Comparison of ENCODE assay signal across 10 mouse cellular contexts in the genomic region with DNA sequence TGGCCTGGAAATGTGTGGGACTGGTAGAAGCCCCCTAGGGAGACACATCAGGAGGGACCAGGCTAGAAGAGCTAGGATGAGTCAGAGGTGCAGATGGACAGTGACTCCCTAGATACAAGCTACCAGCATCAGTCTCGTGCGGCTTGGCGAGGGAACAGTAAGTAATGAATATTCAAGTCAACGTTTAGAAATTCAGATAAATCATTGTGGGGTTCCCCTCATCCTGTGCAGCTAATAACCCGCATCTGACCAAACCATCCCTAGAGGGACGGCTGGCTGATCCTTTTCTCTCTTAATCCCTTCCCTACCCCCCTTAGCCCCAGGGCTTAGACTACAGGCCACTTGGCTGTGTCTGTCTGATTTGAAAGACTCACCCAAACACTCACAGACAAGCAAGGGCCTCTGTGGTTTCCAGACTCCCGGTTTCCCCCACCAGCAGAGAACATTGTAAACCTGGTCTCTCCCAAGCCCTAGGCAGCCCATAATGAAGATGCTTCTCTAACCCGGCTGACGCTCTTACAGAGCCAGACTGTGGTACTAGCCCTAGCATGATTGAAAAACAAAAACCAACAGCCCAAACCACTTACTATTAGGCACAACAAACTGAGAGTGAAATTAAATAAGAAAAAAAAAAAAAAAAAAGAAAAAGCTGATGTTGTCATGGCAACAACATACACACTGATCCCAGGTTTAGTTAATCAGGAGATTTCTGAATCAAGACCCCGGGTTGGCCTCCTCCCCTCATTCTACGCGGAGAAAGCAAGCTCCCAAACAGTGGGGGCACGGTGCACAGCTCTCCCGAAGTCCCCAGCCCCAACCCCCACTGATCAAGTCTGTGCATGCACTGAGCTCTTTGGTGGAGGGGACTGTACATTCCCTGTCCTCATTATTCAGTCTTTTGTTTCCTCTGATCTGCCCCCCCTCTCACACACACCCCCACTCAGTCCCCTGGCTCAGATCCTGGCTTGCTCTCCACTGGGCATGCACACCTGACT. TPM values are rescaled to one million over a fixed set of nuclear protein-coding genes. Genes with fewer than 3 reads are reported as not detected.
A peak's percentile ranks its signal among the peaks of the same experiment; 100 is the strongest.
DNase-seq lines count a peak whose midpoint lies in the region; ATAC-seq and TF ChIP-seq lines count a peak whose summit lies in the region.
"Had no signal": no experiment of that assay in that cellular context is flagged by ENCODE, and none has a peak within 500 bp of the region (broad histone marks: within the 10 kb centered on the region; RNA-seq: fewer than 3 reads in every experiment).

No protein-coding gene starts in this region.

- H3K4me3 ChIP-seq in cerebellum, adult 2 months (replicated peaks; ENCODE audit: insufficient read depth, low read depth, low read length): no peak overlapping the region
- H3K4me3 ChIP-seq in hindbrain, embryonic 10.5 days: no peak overlapping the region
- no peak overlapping the region for H3K4me3 ChIP-seq in midbrain, embryonic 15.5 days
- H3K4me3 ChIP-seq: liver, embryonic 13.5 days had no signal

- peak; percentile 51 to 77 for DNase-seq in cerebellum, adult 2 months
- no peak for DNase-seq in cerebellum, adult 11-12 months
- DNase-seq in brain, embryonic 14.5 days (ENCODE audit: low read depth): peak; percentile 90
- no peak for DNase-seq in hindbrain, embryonic 10.5 days (ENCODE audit: low spot score)
- DNase-seq in gastrocnemius, postnatal 25 days: no peak
- no peak for DNase-seq in layer of hippocampus, postnatal 14 days (ENCODE audit: low spot score in 2 of 2)
- no peak for DNase-seq in left cerebral cortex, postnatal 10 days (ENCODE audit: extremely low spot score in 1 of 2, low spot score in 2 of 2)
- DNase-seq: liver, embryonic 13.5 days had no signal

- intact Hi-C loops in left cerebral cortex, postnatal 10 days (cut with DNase I): no loop called here

- no peak overlapping the region for H3K4me2 ChIP-seq in midbrain, embryonic 15.5 days
- H3K4me2 ChIP-seq: liver, embryonic 13.5 days had no signal

- no peaks in the 10 kb centered on the region for H3K27me3 ChIP-seq in cerebellum, adult 2 months (ENCODE audit: control insufficient read depth, insufficient read depth, low read length)
- no peaks in the 10 kb centered on the region for H3K27me3 ChIP-seq in hindbrain, embryonic 10.5 days (ENCODE audit: insufficient read depth, poor library complexity, severe bottlenecking)
- no peaks in the 10 kb centered on the region for H3K27me3 ChIP-seq in midbrain, embryonic 15.5 days (replicated peaks)
- H3K27me3 ChIP-seq: liver, embryonic 13.5 days had no signal

- H3K9ac ChIP-seq in midbrain, embryonic 15.5 days: peak overlapping the region; percentile 12; the same call in 1 of the 2 replicates
- H3K9ac ChIP-seq: liver, embryonic 13.5 days had no signal

- H3K36me3 ChIP-seq in hindbrain, embryonic 10.5 days: no peaks in the 10 kb centered on the region
- H3K36me3 ChIP-seq in midbrain, embryonic 15.5 days (replicated peaks): no peaks in the 10 kb centered on the region
- H3K36me3 ChIP-seq: liver, embryonic 13.5 days had no signal

- TF ChIP-seq CTCF in cerebellum, adult 2 months (IDR thresholded peaks at IDR 0.05; ENCODE audit: borderline replicate concordance, insufficient read depth, low read depth, low read length): no peak
- no peak for TF ChIP-seq CTCF in brain, embryonic 14.5 days (IDR thresholded peaks at IDR 0.05; ENCODE audit: borderline replicate concordance, extremely low read depth, insufficient read depth, insufficient read length)

- 20% methylated on average over 14 of the region's 14 CpGs for WGBS in cerebellum, adult 2 months
- 46% methylated on average over 14 of the region's 14 CpGs for WGBS in hindbrain, embryonic 10.5 days
- WGBS in midbrain, embryonic 15.5 days: 6% methylated on average over 14 of the region's 14 CpGs

- ATAC-seq in midbrain, embryonic 15.5 days (replicated peaks): peak; percentile 71

- H3K9me3 ChIP-seq in hindbrain, embryonic 10.5 days: no peaks in the 10 kb centered on the region
- no peaks in the 10 kb centered on the region for H3K9me3 ChIP-seq in midbrain, embryonic 15.5 days
- H3K9me3 ChIP-seq: liver, embryonic 13.5 days had no signal

- peak overlapping the region; percentile 11 for H3K27ac ChIP-seq in cerebellum, adult 2 months (ENCODE audit: insufficient read depth, low read length)
- peak overlapping the region; percentile 82 for H3K27ac ChIP-seq in hindbrain, embryonic 10.5 days
- H3K27ac ChIP-seq in midbrain, embryonic 15.5 days: peak overlapping the region; percentile 88
- H3K27ac ChIP-seq: liver, embryonic 13.5 days; macrophage had no signal

- peaks cover 27% of the 10 kb centered on the region for H3K4me1 ChIP-seq in cerebellum, adult 2 months (ENCODE audit: control insufficient read depth, insufficient read depth, low read length)
- peaks cover 87% of the 10 kb centered on the region for H3K4me1 ChIP-seq in hindbrain, embryonic 10.5 days (replicated peaks)
- peaks cover 65% of the 10 kb centered on the region for H3K4me1 ChIP-seq in midbrain, embryonic 15.5 days

- no peak for TF ChIP-seq POLR2A in cerebellum, adult 2 months (IDR thresholded peaks at IDR 0.05; ENCODE audit: borderline replicate concordance, insufficient read depth, low read length)
- no peak for TF ChIP-seq POLR2A in brain, embryonic 14.5 days (IDR thresholded peaks at IDR 0.05; ENCODE audit: borderline replicate concordance, extremely low read depth, insufficient read depth, insufficient read length, poor library complexity, severe bottlenecking)

RNA-seq across cellular contexts. Expression of a gene that starts 39.1 kb away (rescaled TPM):
- 165 and 168 TPM in 2 replicates for polyA plus RNA-seq in cerebellum, adult 2 months (2012; rRNA removed)
- 92.0 and 111 TPM in 2 replicates for polyA plus RNA-seq in brain, embryonic 14.5 days (2012; rRNA removed)
- polyA plus RNA-seq in hindbrain, embryonic 10.5 days (2016; fragmentation: Nextera tagmentation; extraction: Ambion mirVana): 41.2 and 87.6 TPM in 2 replicates
- polyA plus RNA-seq in midbrain, embryonic 15.5 days (2015; fragmentation: Nextera tagmentation; extraction: Ambion mirVana): 38.9 and 44.0 TPM in 2 replicates
- under 1 TPM; 0.05 to 0.35 TPM for total RNA-seq in gastrocnemius, postnatal 25 days (2021)
- total RNA-seq in layer of hippocampus, postnatal 14 days (2021): 10 to 100 TPM; 52.7 to 54.9 TPM
- 10 to 100 TPM; 52.2 to 57.0 TPM for total RNA-seq in left cerebral cortex, postnatal 10 days (2021)
- polyA plus RNA-seq: macrophage had no signal

Comparison
In these comparisons a context has a peak if more than half of its experiments do, and no peak if none do; other contexts are left out.
1. DNase-seq: peak in cerebellum, adult 2 months (2 of 2) and brain, embryonic 14.5 days (single experiment); none in cerebellum, adult 11-12 months (single experiment), hindbrain, embryonic 10.5 days (single experiment), gastrocnemius, postnatal 25 days (single experiment), layer of hippocampus, postnatal 14 days (0 of 2) and left cerebral cortex, postnatal 10 days (0 of 2).
2. H3K27ac ChIP-seq: peak in every context shown above with its lines; median percentile 88 in midbrain, embryonic 15.5 days; 82 in hindbrain, embryonic 10.5 days; 11 in cerebellum, adult 2 months.